Mouse (Mus musculus) adrenal gland, adult (tissue): ENCODE measurements around the gene Ctdsp1.

ENCODE experiments used
- DNase-seq, 2 experiments: peaks; one replicate each; pipeline ENCODE4 v3.0.0; 2022 to 2023; ENCODE audit warnings: low spot score in 1 of 2; ENCODE audit not compliant: inconsistent age in 2 of 2

The Ctdsp1 gene

DNA sequence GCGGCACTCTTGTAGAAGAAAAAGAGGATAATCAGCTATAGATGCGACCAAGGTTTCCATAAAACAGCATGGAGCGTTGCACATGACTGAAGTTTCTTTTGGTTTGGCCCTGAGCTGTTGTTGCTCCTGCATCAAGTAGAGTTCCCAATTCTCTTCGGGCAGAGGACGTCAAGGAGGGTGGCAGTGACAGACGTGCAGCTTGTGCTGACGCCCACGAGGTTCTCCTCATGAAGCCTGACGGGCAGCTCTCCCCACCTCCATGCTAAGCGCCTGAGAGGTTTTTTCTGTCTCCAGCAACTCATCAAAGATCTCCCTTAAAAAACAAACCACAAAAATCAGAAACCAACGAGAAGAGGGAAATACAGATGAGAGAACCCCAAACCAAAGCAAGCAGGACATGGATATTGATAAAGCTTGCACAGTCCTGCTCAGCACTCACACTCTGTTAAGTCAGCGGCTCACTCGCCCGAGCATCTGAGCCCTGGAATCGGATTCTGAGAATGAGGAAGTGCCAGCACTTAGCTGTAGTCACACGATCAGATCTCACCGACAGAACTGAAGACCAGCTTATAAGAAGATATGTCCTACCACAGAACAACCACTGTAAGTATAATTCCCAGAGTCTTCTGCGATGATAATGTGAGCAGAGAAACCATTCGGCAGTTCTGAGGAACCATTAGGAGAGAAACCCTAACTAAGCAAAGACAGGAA lies 48.0 kb downstream of the Ctdsp1 start:
- no peak for DNase-seq

DNA sequence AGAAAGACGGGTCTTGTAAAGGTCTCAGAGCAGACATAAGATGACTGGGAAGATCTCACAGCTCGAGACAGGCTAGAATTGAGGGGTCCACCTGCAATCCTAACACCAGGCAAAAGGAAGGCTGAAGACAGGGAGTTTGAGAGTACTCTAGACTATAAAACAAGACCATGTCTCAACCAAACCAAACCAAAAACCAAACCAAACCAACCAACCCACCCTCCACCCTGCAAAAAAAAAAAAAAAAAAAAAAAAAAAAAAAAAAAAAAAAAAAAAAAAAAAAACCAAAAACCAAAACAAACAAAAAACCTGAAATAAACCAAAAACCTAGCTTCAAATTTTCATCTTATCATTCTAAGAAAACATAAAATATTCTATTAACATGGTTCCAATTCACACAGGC lies 53.2 kb downstream of the Ctdsp1 start:
- no peak for DNase-seq
